Mouse (Mus musculus) midbrain, embryonic 16.5 days (tissue): ENCODE data around the gene Lrmda. TPM values are rescaled to one million over a fixed set of nuclear protein-coding genes. Genes with fewer than 3 reads are reported as not detected.

Experiments used
- ATAC-seq: fragments of 200-750 bp; cut with Nextera tagmentation; 2 replicates; pipeline ENCODE4 v1.8.0; 2017; ENCODE audit warnings: moderate TSS enrichment
- H3K27ac ChIP-seq: fragments of 300-500 bp; sonication (generic); 2 replicates; pipeline ENCODE4 v1.5.1; 2014; ENCODE audit warnings: mild to moderate bottlenecking, low read length, mixed read lengths
- H3K27me3 ChIP-seq: fragments of 300-500 bp; sonication (generic); 2 replicates; pipeline ENCODE4 v1.6.1; 2014; ENCODE audit warnings: low read depth, low read length, mixed read lengths; ENCODE audit not compliant: control insufficient read depth, insufficient read depth
- H3K36me3 ChIP-seq: fragments of 300-500 bp; sonication (generic); 2 replicates; pipeline ENCODE4 v1.6.1; 2014; ENCODE audit warnings: mild to moderate bottlenecking, low read length, moderate library complexity, mixed read lengths; ENCODE audit not compliant: control insufficient read depth, insufficient read depth
- H3K4me1 ChIP-seq: fragments of 300-500 bp; sonication (generic); 2 replicates; pipeline ENCODE4 v1.6.1; 2014; ENCODE audit warnings: mild to moderate bottlenecking, low read length, mixed read lengths; ENCODE audit not compliant: control insufficient read depth, insufficient read depth
- H3K4me2 ChIP-seq: fragments of 300-500 bp; sonication (generic); 2 replicates; pipeline ENCODE4 v1.6.1; 2014; ENCODE audit warnings: mild to moderate bottlenecking, low read length, mixed read lengths
- H3K4me3 ChIP-seq: fragments of 300-500 bp; sonication (generic); 2 replicates; pipeline ENCODE4 v1.5.1; 2014; ENCODE audit warnings: low read depth, mild to moderate bottlenecking, low read length, moderate library complexity, mixed read lengths
- H3K9ac ChIP-seq: fragments of 300-500 bp; sonication (generic); 2 replicates; pipeline ENCODE4 v1.6.1; 2014; ENCODE audit warnings: low read depth, low read length, mixed read lengths
- H3K9me3 ChIP-seq: fragments of 300-500 bp; sonication (generic); replicated peaks from 2 replicates; pipeline ENCODE4 v1.6.1; 2014; ENCODE audit warnings: mild to moderate bottlenecking, low read length, mixed read lengths; ENCODE audit not compliant: control insufficient read depth, poor library complexity, severe bottlenecking
- WGBS: fragments of 180-500 bp; shearing (Covaris S2); extraction: QIAGEN DNeasy Blood & Tissue Kit; methylation state at CpG from one replicate; pipeline ENCODE4 v1.1.7; 2014; 5-methylcytosine and 5-hydroxymethylcytosine counted together
- polyA plus RNA-seq: library from polyadenylated mRNA; unstranded; fragments of >200 nt; fragmentation: Nextera tagmentation; extraction: Ambion mirVana; gene quantifications from 2 replicates; pipeline ENCODE4 v1.2.1, GENCODE M21; 2015

The Lrmda gene
- polyA plus RNA-seq, 1 experiment from 2014 or later, result not detected

DNA sequence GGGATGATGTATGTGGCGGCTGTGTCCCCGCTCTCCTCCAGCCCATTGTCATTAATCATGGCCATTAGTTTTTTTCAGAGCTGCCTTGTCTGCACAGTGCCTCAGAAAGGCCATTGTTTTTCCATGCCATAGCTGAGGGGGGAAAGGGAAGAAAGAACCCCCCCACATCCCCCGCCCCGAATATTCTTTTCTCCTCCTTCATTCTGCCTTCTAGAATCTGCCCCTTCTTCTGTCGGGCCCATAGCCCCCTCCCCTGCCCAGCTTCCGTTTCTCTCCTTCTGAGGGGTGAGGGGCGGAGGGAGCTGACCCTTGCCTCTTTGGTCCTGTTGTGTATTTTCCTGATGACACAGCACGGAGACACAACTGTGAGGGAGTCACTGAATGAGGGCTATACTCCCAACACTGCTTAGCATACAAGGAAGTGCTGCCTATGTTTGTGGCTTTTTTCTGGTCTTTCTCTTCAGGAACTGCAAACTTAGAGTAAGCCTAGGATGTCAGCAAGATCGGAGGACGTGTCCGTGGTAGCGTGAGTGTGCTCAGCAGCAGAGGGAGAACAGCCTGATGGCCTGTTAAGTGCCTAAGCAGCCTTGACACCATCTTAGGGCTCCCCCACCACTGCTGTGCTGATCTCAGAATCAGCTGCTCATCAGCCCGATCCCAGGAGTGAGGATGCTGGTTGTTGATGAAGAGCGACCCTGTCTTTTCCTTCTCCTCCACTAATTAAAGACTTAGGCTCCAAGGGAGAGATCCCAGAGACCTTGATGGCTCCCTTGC, 149.5 kb downstream of the Lrmda start:
- Histone ChIP-seq H3K4me3 (no peak overlapping the region), H3K36me3 (no peaks in the 10 kb centered on the region), H3K9me3 (no peaks in the 10 kb centered on the region), H3K4me2 (no peak overlapping the region), H3K4me1 (no peaks in the 10 kb centered on the region), H3K27ac (no peak overlapping the region), H3K27me3 (no peaks in the 10 kb centered on the region; the same call in 1 of the 2 replicates), H3K9ac (no peak overlapping the region)
- WGBS, result 55% methylated on average over 14 of the region's 14 CpGs
- no peak for ATAC-seq

DNA sequence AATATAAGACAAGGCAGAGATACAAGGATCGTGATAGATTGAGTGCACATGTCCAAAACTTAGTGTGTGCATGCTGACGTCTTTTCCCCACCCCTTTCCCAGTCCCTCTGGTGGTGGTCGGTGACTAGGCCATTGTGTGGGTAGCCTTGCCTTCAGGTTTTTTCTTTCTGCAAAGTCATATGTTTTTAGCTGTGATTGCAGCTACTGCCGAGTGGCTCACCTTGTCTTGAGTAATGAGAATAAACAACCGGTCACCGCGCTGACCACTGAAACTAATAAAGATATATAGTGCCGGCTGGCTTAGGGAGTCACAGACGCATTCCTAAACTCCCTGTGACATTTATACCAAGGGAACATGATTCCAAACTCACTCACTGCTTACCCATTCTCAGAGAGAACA, 155.2 kb downstream of the Lrmda start:
- Histone ChIP-seq H3K9me3 (no peaks in the 10 kb centered on the region), H3K27ac (no peak overlapping the region), H3K27me3 (no peaks in the 10 kb centered on the region), H3K4me1 (no peaks in the 10 kb centered on the region), H3K4me2 (no peak overlapping the region), H3K36me3 (no peaks in the 10 kb centered on the region), H3K4me3 (no peak overlapping the region), H3K9ac (no peak overlapping the region)
- no peak for ATAC-seq
- WGBS, result 70% methylated on average over 9 of the region's 9 CpGs

- Histone ChIP-seq H3K4me2 (no peak overlapping the region), H3K9me3 (no peaks in the 10 kb centered on the region)
- ATAC-seq, result no peak
These were observed 160.2 kb downstream of the Lrmda start for GRCm38 (mm10) chr14:22179761-22180160.

GRCm38 (mm10) chr14:22181508-22181907, 162.0 kb downstream of the Lrmda start:
- Histone ChIP-seq H3K27me3 (no peaks in the 10 kb centered on the region), H3K4me2 (no peak overlapping the region), H3K36me3 (no peaks in the 10 kb centered on the region), H3K9me3 (no peaks in the 10 kb centered on the region), H3K27ac (no peak overlapping the region), H3K4me1 (no peaks in the 10 kb centered on the region), H3K9ac (no peak overlapping the region), H3K4me3 (no peak overlapping the region)
- 91% methylated on average over 4 of the region's 6 CpGs for WGBS
- ATAC-seq, result no peak

More at GRCm38 (mm10) chr14:22179761-22180160, 160.2 kb downstream of the Lrmda start:
- Histone ChIP-seq H3K9ac (no peak overlapping the region), H3K27me3 (no peaks in the 10 kb centered on the region), H3K27ac (no peak overlapping the region), H3K4me3 (no peak overlapping the region), H3K4me1 (no peaks in the 10 kb centered on the region), H3K36me3 (no peaks in the 10 kb centered on the region)
- WGBS, result 61% methylated on average over 2 of the region's 2 CpGs

DNA sequence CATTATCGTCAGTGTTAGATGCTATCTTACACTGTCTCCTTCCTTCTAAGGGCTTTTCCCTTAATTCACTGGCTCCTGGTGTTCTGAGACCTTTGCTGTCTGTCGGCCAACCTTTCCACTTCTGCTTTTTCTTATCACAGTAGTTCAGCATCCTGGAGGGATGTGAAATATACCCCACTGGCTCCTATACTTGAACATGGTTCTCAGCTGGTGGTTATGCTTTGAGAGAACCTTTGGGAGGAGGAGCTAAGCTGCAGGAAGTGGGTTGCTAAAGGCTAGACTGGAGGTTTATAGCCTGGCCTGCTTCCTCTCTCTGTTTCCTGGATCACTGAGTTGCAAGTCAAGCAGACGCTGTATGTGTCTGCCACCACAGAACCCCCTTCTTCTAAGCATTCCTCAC, 163.7 kb downstream of the Lrmda start:
- H3K4me3 ChIP-seq, result no peak overlapping the region
- no peak overlapping the region for H3K27ac ChIP-seq
- 70% methylated on average over 3 of the region's 3 CpGs for WGBS
- H3K9me3 ChIP-seq, result no peaks in the 10 kb centered on the region
- no peak overlapping the region for H3K4me2 ChIP-seq
- no peak for ATAC-seq
- H3K4me1 ChIP-seq, result no peaks in the 10 kb centered on the region
- H3K9ac ChIP-seq, result no peak overlapping the region
- H3K27me3 ChIP-seq, result no peaks in the 10 kb centered on the region
- H3K36me3 ChIP-seq, result no peaks in the 10 kb centered on the region

DNA sequence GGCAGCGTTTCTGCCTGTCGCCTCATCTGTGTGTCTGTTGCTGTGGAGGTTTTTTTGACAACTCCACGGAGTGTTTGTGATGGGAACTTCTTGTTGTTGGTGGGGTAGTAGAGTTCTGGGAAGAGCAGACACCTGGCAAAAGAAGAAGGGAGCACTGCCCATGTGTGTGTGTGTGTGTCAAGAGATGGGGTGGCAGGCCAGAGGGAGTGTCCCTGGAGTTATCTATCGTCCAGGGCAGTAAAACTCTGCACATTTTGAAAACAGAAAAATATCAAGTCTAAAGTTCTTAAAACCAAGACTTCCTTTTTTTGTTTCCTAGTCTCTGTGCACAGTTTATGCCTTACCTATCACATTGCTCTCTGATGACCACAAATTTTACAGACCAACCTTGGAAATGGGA, 165.9 kb downstream of the Lrmda start:
- Histone ChIP-seq H3K4me2 (no peak overlapping the region), H3K27ac (no peak overlapping the region), H3K9ac (no peak overlapping the region), H3K4me1 (no peaks in the 10 kb centered on the region), H3K9me3 (no peaks in the 10 kb centered on the region), H3K27me3 (no peaks in the 10 kb centered on the region), H3K4me3 (no peak overlapping the region), H3K36me3 (no peaks in the 10 kb centered on the region)
- ATAC-seq, result no peak
- WGBS, result 91% methylated on average over 4 of the region's 4 CpGs

DNA sequence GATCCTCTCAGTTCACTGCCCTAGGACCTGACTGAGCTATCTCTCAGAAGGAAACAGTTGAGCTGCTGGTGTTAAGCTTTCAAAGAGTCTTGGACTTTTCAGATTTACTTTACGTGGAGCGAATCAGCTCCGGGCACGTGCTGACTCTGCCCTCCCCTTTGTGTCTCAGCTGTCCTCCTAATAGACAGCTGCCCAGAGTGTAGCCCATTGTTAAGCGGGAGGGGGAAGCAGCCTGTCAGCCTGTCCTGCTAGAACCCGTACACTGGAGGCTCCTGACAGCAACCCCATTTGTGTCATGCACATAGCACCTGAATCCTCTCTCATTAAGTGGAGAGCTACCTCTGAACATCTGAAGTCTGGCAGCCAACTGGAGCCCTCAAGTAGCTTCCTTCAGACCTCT, 170.6 kb downstream of the Lrmda start:
- Histone ChIP-seq H3K36me3 (no peaks in the 10 kb centered on the region), H3K4me2 (no peak overlapping the region), H3K9me3 (no peaks in the 10 kb centered on the region), H3K27ac (no peak overlapping the region), H3K9ac (no peak overlapping the region), H3K4me1 (no peaks in the 10 kb centered on the region), H3K27me3 (no peaks in the 10 kb centered on the region), H3K4me3 (no peak overlapping the region)
- no peak for ATAC-seq
- 12% methylated on average over 6 of the region's 6 CpGs for WGBS

GRCm38 (mm10) chr14:22192185-22192584, 172.7 kb downstream of the Lrmda start:
- ATAC-seq, result no peak
- H3K4me3 ChIP-seq, result no peak overlapping the region
- H3K4me2 ChIP-seq, result no peak overlapping the region
- no peaks in the 10 kb centered on the region for H3K9me3 ChIP-seq
- no peaks in the 10 kb centered on the region for H3K36me3 ChIP-seq
- no peaks in the 10 kb centered on the region for H3K27me3 ChIP-seq
- H3K27ac ChIP-seq, result no peak overlapping the region
- WGBS, result 79% methylated on average over 9 of the region's 9 CpGs
- no peak overlapping the region for H3K9ac ChIP-seq
- no peaks in the 10 kb centered on the region for H3K4me1 ChIP-seq

DNA sequence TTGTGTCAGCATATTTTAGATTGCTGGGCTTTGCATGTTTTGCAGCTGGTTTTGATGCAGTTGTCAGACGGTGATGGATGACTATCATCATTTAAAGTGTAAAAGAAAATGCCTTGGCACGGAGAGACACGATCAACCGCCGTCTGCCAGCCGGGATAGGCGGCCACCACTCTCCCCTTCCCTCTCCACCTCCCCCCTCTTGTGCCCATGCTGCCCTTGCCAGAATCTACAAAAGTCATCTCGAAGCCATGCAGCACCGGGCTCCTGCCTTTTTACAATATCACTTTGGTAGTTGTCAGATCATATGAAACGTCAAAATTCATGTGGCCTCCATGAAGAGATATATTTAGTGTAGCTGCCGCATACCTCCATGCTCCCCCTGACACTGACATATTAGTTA, 178.5 kb downstream of the Lrmda start:
- Histone ChIP-seq H3K4me3 (no peak overlapping the region), H3K4me2 (no peak overlapping the region), H3K9me3 (no peaks in the 10 kb centered on the region), H3K27me3 (no peaks in the 10 kb centered on the region), H3K36me3 (no peaks in the 10 kb centered on the region), H3K4me1 (no peaks in the 10 kb centered on the region), H3K27ac (no peak overlapping the region), H3K9ac (no peak overlapping the region)
- ATAC-seq, result no peak
- 70% methylated on average over 11 of the region's 11 CpGs for WGBS
